Mouse (Mus musculus) hindbrain, embryonic 15.5 days (tissue): Measurements from ENCODE around the gene Pth1r. TPM values are rescaled to one million over a fixed set of nuclear protein-coding genes. Genes with fewer than 3 reads are reported as not detected.

ENCODE experiments used
- ATAC-seq: fragments of 200-750 bp; cut with Nextera tagmentation; 2 replicates; pipeline ENCODE4 v1.8.0; 2017; ENCODE audit warnings: low read depth, moderate number of reproducible peaks, moderate TSS enrichment; ENCODE audit not compliant: low FRiP score
- H3K27ac ChIP-seq: fragments of 300-500 bp; sonication (generic); replicated peaks from 2 replicates; pipeline ENCODE4 v1.5.1; 2015; ENCODE audit warnings: mild to moderate bottlenecking, inconsistent platforms
- H3K27me3 ChIP-seq: fragments of 300-500 bp; sonication (generic); 2 replicates; pipeline ENCODE4 v1.6.1; 2015; ENCODE audit warnings: control low read depth, inconsistent platforms
- H3K36me3 ChIP-seq: fragments of 300-500 bp; sonication (generic); 2 replicates; pipeline ENCODE4 v1.6.1; 2015; ENCODE audit warnings: control low read depth, inconsistent platforms
- H3K4me1 ChIP-seq: fragments of 300-500 bp; sonication (generic); replicated peaks from 2 replicates; pipeline ENCODE4 v1.6.1; 2015; ENCODE audit warnings: control low read depth, inconsistent platforms
- H3K4me2 ChIP-seq: fragments of 300-500 bp; sonication (generic); 2 replicates; pipeline ENCODE4 v1.6.1; 2015; ENCODE audit warnings: moderate library complexity, mild to moderate bottlenecking, inconsistent platforms
- H3K4me3 ChIP-seq: fragments of 300-500 bp; sonication (generic); 2 replicates; pipeline ENCODE4 v1.5.1; 2015; ENCODE audit warnings: mild to moderate bottlenecking, inconsistent platforms
- H3K9ac ChIP-seq: fragments of 300-500 bp; sonication (generic); 2 replicates; pipeline ENCODE4 v1.6.1; 2015; ENCODE audit warnings: inconsistent platforms
- H3K9me3 ChIP-seq: fragments of 300-500 bp; sonication (generic); 2 replicates; pipeline ENCODE4 v1.6.1; 2016; ENCODE audit warnings: control low read depth, inconsistent platforms
- whole genome bisulfite sequencing: fragments of 180-500 bp; shearing (Covaris S2); methylation state at CpG from one replicate; pipeline ENCODE4 v1.1.7; 2015; 5-methylcytosine and 5-hydroxymethylcytosine counted together
- polyA plus RNA-seq: library from polyadenylated mRNA; unstranded; fragments of >200 nt; fragmentation: Nextera tagmentation; extraction: Ambion mirVana; gene quantifications from 2 replicates; pipeline ENCODE4 v1.2.1, GENCODE M21; 2015

Gene Pth1r
- polyA plus RNA-seq, 1 experiment from 2014 or later: 12.0 TPM

- Histone ChIP-seq H3K36me3 (peaks cover 19% of the 10 kb centered on the region; the same call in 1 of the 2 replicates), H3K4me3 (no peak overlapping the region), H3K4me1 (no peaks in the 10 kb centered on the region), H3K9ac (no peak overlapping the region), H3K27ac (no peak overlapping the region), H3K4me2 (no peak overlapping the region), H3K9me3 (no peaks in the 10 kb centered on the region), H3K27me3 (no peaks in the 10 kb centered on the region)
- 94% methylated on average over 6 of the region's 6 CpGs for whole genome bisulfite sequencing
- ATAC-seq: no peak
Measured at GRCm38 (mm10) chr9:110711996-110712395, 34.9 kb downstream of the Pth1r start.

GRCm38 (mm10) chr9:110711532-110711931 lies 35.4 kb downstream of the Pth1r start:
- WGBS: 94% methylated on average over 1 of the region's 1 CpGs
- H3K9me3 ChIP-seq: no peaks in the 10 kb centered on the region
- ATAC-seq: no peak
- no peak overlapping the region for H3K4me3 ChIP-seq
- H3K36me3 ChIP-seq: peaks cover 19% of the 10 kb centered on the region; the same call in 1 of the 2 replicates
- H3K4me1 ChIP-seq: no peaks in the 10 kb centered on the region
- H3K9ac ChIP-seq: no peak overlapping the region
- no peaks in the 10 kb centered on the region for H3K27me3 ChIP-seq
- H3K4me2 ChIP-seq: no peak overlapping the region
- no peak overlapping the region for H3K27ac ChIP-seq

- ATAC-seq: peak; percentile 82
- no peaks in the 10 kb centered on the region for H3K27me3 ChIP-seq
- H3K4me1 ChIP-seq: no peaks in the 10 kb centered on the region
- H3K9me3 ChIP-seq: no peaks in the 10 kb centered on the region
- H3K9ac ChIP-seq: no peak overlapping the region
- peak overlapping the region; percentile 14; the same call in 1 of the 2 replicates for H3K4me2 ChIP-seq
- H3K4me3 ChIP-seq: no peak overlapping the region
- peaks cover 12% of the 10 kb centered on the region; the same call in 1 of the 2 replicates for H3K36me3 ChIP-seq
- WGBS: 55% methylated on average over 5 of the region's 5 CpGs
- H3K27ac ChIP-seq: no peak overlapping the region
Measured at GRCm38 (mm10) chr9:110709640-110710258, 37.2 kb downstream of the Pth1r start.

GRCm38 (mm10) chr9:110706784-110707183 lies 40.2 kb downstream of the Pth1r start:
- no peaks in the 10 kb centered on the region for H3K4me1 ChIP-seq
- no peaks in the 10 kb centered on the region for H3K27me3 ChIP-seq
- no peak overlapping the region for H3K4me2 ChIP-seq
- no peak overlapping the region for H3K27ac ChIP-seq
- H3K9ac ChIP-seq: no peak overlapping the region
- H3K4me3 ChIP-seq: no peak overlapping the region
- H3K36me3 ChIP-seq: 0 out of 2 replicates have a peak, but pooled peaks cover 2% of the 10 kb centered on the region
- no peak for ATAC-seq
- 93% methylated on average over 5 of the region's 5 CpGs for WGBS
- no peaks in the 10 kb centered on the region for H3K9me3 ChIP-seq

- 91% methylated on average over 6 of the region's 6 CpGs for WGBS
- Histone ChIP-seq H3K27me3 (no peaks in the 10 kb centered on the region), H3K4me2 (no peak overlapping the region)
Measured at GRCm38 (mm10) chr9:110703951-110704350, 43.0 kb downstream of the Pth1r start.

GRCm38 (mm10) chr9:110702848-110703247 lies 44.1 kb downstream of the Pth1r start:
- H3K27ac ChIP-seq: no peak overlapping the region
- H3K4me1 ChIP-seq: no peaks in the 10 kb centered on the region
- H3K4me2 ChIP-seq: no peak overlapping the region
- H3K36me3 ChIP-seq: no peaks in the 10 kb centered on the region
- no peaks in the 10 kb centered on the region for H3K9me3 ChIP-seq
- WGBS: 81% methylated on average over 1 of the region's 1 CpGs
- H3K9ac ChIP-seq: no peak overlapping the region
- no peak overlapping the region for H3K4me3 ChIP-seq
- no peak for ATAC-seq
- no peaks in the 10 kb centered on the region for H3K27me3 ChIP-seq

More at GRCm38 (mm10) chr9:110703951-110704350, 43.0 kb downstream of the Pth1r start:
- H3K4me3 ChIP-seq: no peak overlapping the region
- no peak for ATAC-seq
- H3K4me1 ChIP-seq: no peaks in the 10 kb centered on the region
- H3K36me3 ChIP-seq: 0 out of 2 replicates have a peak, but pooled peaks cover 2% of the 10 kb centered on the region
- no peak overlapping the region for H3K27ac ChIP-seq
- H3K9ac ChIP-seq: no peak overlapping the region
- no peaks in the 10 kb centered on the region for H3K9me3 ChIP-seq

- no peak overlapping the region for H3K9ac ChIP-seq
- no peaks in the 10 kb centered on the region for H3K9me3 ChIP-seq
- H3K4me2 ChIP-seq: no peak overlapping the region
- H3K27me3 ChIP-seq: no peaks in the 10 kb centered on the region
- H3K27ac ChIP-seq: no peak overlapping the region
- no peaks in the 10 kb centered on the region for H3K36me3 ChIP-seq
- no peak overlapping the region for H3K4me3 ChIP-seq
- 84% methylated on average over 11 of the region's 12 CpGs for WGBS
- H3K4me1 ChIP-seq: no peaks in the 10 kb centered on the region
- no peak for ATAC-seq
Measured at GRCm38 (mm10) chr9:110701114-110702032, 45.6 kb downstream of the Pth1r start.

GRCm38 (mm10) chr9:110699574-110699973 lies 47.4 kb downstream of the Pth1r start:
- Histone ChIP-seq H3K27ac (no peak overlapping the region), H3K9ac (no peak overlapping the region), H3K4me1 (no peaks in the 10 kb centered on the region), H3K27me3 (no peaks in the 10 kb centered on the region), H3K4me2 (no peak overlapping the region), H3K9me3 (no peaks in the 10 kb centered on the region), H3K36me3 (no peaks in the 10 kb centered on the region), H3K4me3 (no peak overlapping the region)
- WGBS: 97% methylated on average over 3 of the region's 3 CpGs
- no peak for ATAC-seq

- no peak for ATAC-seq
- no peak overlapping the region for H3K9ac ChIP-seq
Measured at GRCm38 (mm10) chr9:110697465-110697864, 49.5 kb downstream of the Pth1r start.

GRCm38 (mm10) chr9:110696427-110696826 lies 50.5 kb downstream of the Pth1r start:
- no peak overlapping the region for H3K4me2 ChIP-seq
- no peaks in the 10 kb centered on the region for H3K4me1 ChIP-seq
- no peak overlapping the region for H3K27ac ChIP-seq
- 0 out of 2 replicates have a peak, but pooled peaks cover 7% of the 10 kb centered on the region for H3K36me3 ChIP-seq
- no peak for ATAC-seq
- no peaks in the 10 kb centered on the region for H3K9me3 ChIP-seq
- no peak overlapping the region for H3K9ac ChIP-seq
- 94% methylated on average over 5 of the region's 5 CpGs for WGBS
- no peak overlapping the region for H3K4me3 ChIP-seq
- H3K27me3 ChIP-seq: no peaks in the 10 kb centered on the region

More at GRCm38 (mm10) chr9:110697465-110697864, 49.5 kb downstream of the Pth1r start:
- H3K4me2 ChIP-seq: no peak overlapping the region
- H3K27me3 ChIP-seq: no peaks in the 10 kb centered on the region
- 0 out of 2 replicates have a peak, but pooled peaks cover 7% of the 10 kb centered on the region for H3K36me3 ChIP-seq
- H3K27ac ChIP-seq: no peak overlapping the region
- no peaks in the 10 kb centered on the region for H3K9me3 ChIP-seq
- H3K4me3 ChIP-seq: no peak overlapping the region
- H3K4me1 ChIP-seq: no peaks in the 10 kb centered on the region
- WGBS: 74% methylated on average over 3 of the region's 3 CpGs

GRCm38 (mm10) chr9:110695165-110695755 lies 51.7 kb downstream of the Pth1r start:
- no peaks in the 10 kb centered on the region for H3K4me1 ChIP-seq
- H3K27ac ChIP-seq: no peak overlapping the region
- H3K36me3 ChIP-seq: 0 out of 2 replicates have a peak, but pooled peaks cover 7% of the 10 kb centered on the region
- H3K9ac ChIP-seq: no peak overlapping the region
- ATAC-seq: no peak
- WGBS: 85% methylated on average over 4 of the region's 4 CpGs
- no peak overlapping the region for H3K4me3 ChIP-seq
- no peaks in the 10 kb centered on the region for H3K27me3 ChIP-seq
- H3K4me2 ChIP-seq: no peak overlapping the region
- H3K9me3 ChIP-seq: no peaks in the 10 kb centered on the region
